Mouse (Mus musculus) E14TG2a.4 (cell line): ENCODE measurements at regions not wholly inside any gene's neighbourhood (a gene's known extent, or its start where the extent isn't known, plus 50 kb on each side); places are given as distances from the start of the nearest gene placed in this dataset.

Experiments
- CTCF ChIP-seq: conservative IDR thresholded peaks from 2 replicates; pipeline ENCODE4 v1.5.1; 2014; ENCODE audit warnings: low read length
- NANOG ChIP-seq: IDR thresholded peaks from 2 replicates; pipeline ENCODE4 v1.6.1; 2014; ENCODE audit warnings: borderline replicate concordance, low read length, mixed read lengths
- POU5F1 ChIP-seq: IDR thresholded peaks from 2 replicates; pipeline ENCODE4 v1.6.1; 2014; ENCODE audit warnings: low read length, borderline replicate concordance

- TF ChIP-seq CTCF (no peak), NANOG (no peak), POU5F1 (no peak)
Measured at GRCm38 (mm10) chr17:50394801-50395200, 101.4 kb upstream of the Dazl start.
